Mouse (Mus musculus): Measurements from ENCODE around the gene Itpr2. TPM values are rescaled to one million over a fixed set of nuclear protein-coding genes. Genes with fewer than 3 reads are reported as not detected.

The Itpr2 gene
- polyA plus RNA-seq, 1 experiment from 2014 or later: 6.1 TPM

GRCm38 (mm10) chr6:146335191-146335590 is 166.8 kb downstream of the Itpr2 start:
- Histone ChIP-seq H3K36me3 (ENCODE audit: control insufficient read depth, insufficient read depth, low read length) (no peaks in the 10 kb centered on the region), H3K9me3 (ENCODE audit: control insufficient read depth, low read length) (no peaks in the 10 kb centered on the region), H3K9ac (replicated peaks; ENCODE audit: low read depth, low read length) (no peak overlapping the region), H3K4me3 (ENCODE audit: low read depth, low read length) (no peak overlapping the region), H3K27me3 (ENCODE audit: control insufficient read depth, insufficient read depth, low read length) (no peaks in the 10 kb centered on the region), H3K4me2 (ENCODE audit: low read depth, low read length) (no peak overlapping the region), H3K4me1 (ENCODE audit: control insufficient read depth, insufficient read depth, low read length) (no peaks in the 10 kb centered on the region), H3K27ac (ENCODE audit: low read depth, low read length) (no peak overlapping the region)
- 95% methylated on average over 9 of the region's 9 CpGs for WGBS
- no peak for ATAC-seq (ENCODE audit: low read depth)

- no peaks in the 10 kb centered on the region for H3K4me1 ChIP-seq (ENCODE audit: control insufficient read depth, insufficient read depth, low read length)
- no peaks in the 10 kb centered on the region for H3K27me3 ChIP-seq (ENCODE audit: control insufficient read depth, insufficient read depth, low read length)
- H3K36me3 ChIP-seq (ENCODE audit: control insufficient read depth, insufficient read depth, low read length): no peaks in the 10 kb centered on the region
- H3K9me3 ChIP-seq (ENCODE audit: control insufficient read depth, low read length): no peaks in the 10 kb centered on the region
- no peak overlapping the region for H3K27ac ChIP-seq (ENCODE audit: low read depth, low read length)
- no peak overlapping the region for H3K4me2 ChIP-seq (ENCODE audit: low read depth, low read length)
- no peak overlapping the region for H3K9ac ChIP-seq (replicated peaks; ENCODE audit: low read depth, low read length)
- 93% methylated on average over 3 of the region's 3 CpGs for WGBS
- H3K4me3 ChIP-seq (ENCODE audit: low read depth, low read length): no peak overlapping the region
- no peak for ATAC-seq (ENCODE audit: low read depth)
Measured at GRCm38 (mm10) chr6:146333506-146333905, 168.5 kb downstream of the Itpr2 start.

GRCm38 (mm10) chr6:146331017-146331669 is 170.9 kb downstream of the Itpr2 start:
- Histone ChIP-seq H3K27ac (ENCODE audit: low read depth, low read length) (no peak overlapping the region), H3K9me3 (ENCODE audit: control insufficient read depth, low read length) (no peaks in the 10 kb centered on the region), H3K27me3 (ENCODE audit: control insufficient read depth, insufficient read depth, low read length) (no peaks in the 10 kb centered on the region), H3K36me3 (ENCODE audit: control insufficient read depth, insufficient read depth, low read length) (no peaks in the 10 kb centered on the region), H3K4me3 (ENCODE audit: low read depth, low read length) (no peak overlapping the region), H3K9ac (replicated peaks; ENCODE audit: low read depth, low read length) (no peak overlapping the region), H3K4me1 (ENCODE audit: control insufficient read depth, insufficient read depth, low read length) (no peaks in the 10 kb centered on the region), H3K4me2 (ENCODE audit: low read depth, low read length) (no peak overlapping the region)
- WGBS: 69% methylated on average over 6 of the region's 6 CpGs
- no peak for ATAC-seq (ENCODE audit: low read depth)

DNA sequence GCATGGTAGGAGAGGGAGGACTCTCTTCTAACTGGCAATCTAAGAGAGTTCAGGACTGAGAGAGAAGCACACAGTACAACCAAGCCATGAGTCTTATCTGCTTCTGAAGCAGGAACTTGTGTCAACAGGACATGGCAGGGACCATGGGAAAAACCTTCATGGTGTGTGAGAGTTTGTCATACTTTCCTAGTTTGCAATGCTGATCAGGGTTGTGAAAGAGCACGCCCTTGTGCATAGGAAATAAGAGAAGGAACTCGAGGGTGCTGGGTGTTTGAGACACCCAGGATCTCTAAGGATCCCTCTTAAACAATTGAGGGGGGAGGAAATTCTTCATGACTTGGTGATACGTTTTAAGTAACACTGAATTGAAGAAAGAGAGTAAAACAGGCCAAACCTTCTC is 172.9 kb downstream of the Itpr2 start:
- Histone ChIP-seq H3K27ac (ENCODE audit: low read depth, low read length) (no peak overlapping the region), H3K9ac (replicated peaks; ENCODE audit: low read depth, low read length) (no peak overlapping the region), H3K4me3 (ENCODE audit: low read depth, low read length) (no peak overlapping the region), H3K27me3 (ENCODE audit: control insufficient read depth, insufficient read depth, low read length) (no peaks in the 10 kb centered on the region), H3K9me3 (ENCODE audit: control insufficient read depth, low read length) (no peaks in the 10 kb centered on the region), H3K4me2 (ENCODE audit: low read depth, low read length) (no peak overlapping the region), H3K36me3 (ENCODE audit: control insufficient read depth, insufficient read depth, low read length) (no peaks in the 10 kb centered on the region), H3K4me1 (ENCODE audit: control insufficient read depth, insufficient read depth, low read length) (no peaks in the 10 kb centered on the region)
- 82% methylated on average over 3 of the region's 3 CpGs for WGBS
- ATAC-seq (ENCODE audit: low read depth): no peak

GRCm38 (mm10) chr6:146326631-146327030 is 175.4 kb downstream of the Itpr2 start:
- Histone ChIP-seq H3K9ac (replicated peaks; ENCODE audit: low read depth, low read length) (no peak overlapping the region), H3K27me3 (ENCODE audit: control insufficient read depth, insufficient read depth, low read length) (no peaks in the 10 kb centered on the region), H3K4me3 (ENCODE audit: low read depth, low read length) (no peak overlapping the region), H3K4me2 (ENCODE audit: low read depth, low read length) (no peak overlapping the region), H3K4me1 (ENCODE audit: control insufficient read depth, insufficient read depth, low read length) (no peaks in the 10 kb centered on the region), H3K9me3 (ENCODE audit: control insufficient read depth, low read length) (no peaks in the 10 kb centered on the region), H3K36me3 (ENCODE audit: control insufficient read depth, insufficient read depth, low read length) (no peaks in the 10 kb centered on the region), H3K27ac (ENCODE audit: low read depth, low read length) (no peak overlapping the region)
- 92% methylated on average over 8 of the region's 8 CpGs for WGBS
- ATAC-seq (ENCODE audit: low read depth): no peak

- Histone ChIP-seq H3K27ac (ENCODE audit: low read depth, low read length) (no peak overlapping the region), H3K27me3 (ENCODE audit: control insufficient read depth, insufficient read depth, low read length) (no peaks in the 10 kb centered on the region), H3K4me1 (ENCODE audit: control insufficient read depth, insufficient read depth, low read length) (no peaks in the 10 kb centered on the region), H3K9ac (replicated peaks; ENCODE audit: low read depth, low read length) (no peak overlapping the region), H3K4me2 (ENCODE audit: low read depth, low read length) (no peak overlapping the region), H3K4me3 (ENCODE audit: low read depth, low read length) (no peak overlapping the region), H3K9me3 (ENCODE audit: control insufficient read depth, low read length) (no peaks in the 10 kb centered on the region), H3K36me3 (ENCODE audit: control insufficient read depth, insufficient read depth, low read length) (no peaks in the 10 kb centered on the region)
- 76% methylated on average over 19 of the region's 19 CpGs for WGBS
- ATAC-seq (ENCODE audit: low read depth): no peak
Measured at GRCm38 (mm10) chr6:146324541-146325204, 177.3 kb downstream of the Itpr2 start.

GRCm38 (mm10) chr6:146322555-146322954 is 179.5 kb downstream of the Itpr2 start:
- no peak overlapping the region for H3K4me3 ChIP-seq (ENCODE audit: low read depth, low read length)
- no peak overlapping the region for H3K4me2 ChIP-seq (ENCODE audit: low read depth, low read length)
- no peaks in the 10 kb centered on the region for H3K9me3 ChIP-seq (ENCODE audit: control insufficient read depth, low read length)
- ATAC-seq (ENCODE audit: low read depth): no peak
- 74% methylated on average over 7 of the region's 7 CpGs for WGBS
- no peaks in the 10 kb centered on the region for H3K36me3 ChIP-seq (ENCODE audit: control insufficient read depth, insufficient read depth, low read length)
- H3K9ac ChIP-seq (replicated peaks; ENCODE audit: low read depth, low read length): no peak overlapping the region
- H3K27me3 ChIP-seq (ENCODE audit: control insufficient read depth, insufficient read depth, low read length): no peaks in the 10 kb centered on the region
- H3K27ac ChIP-seq (ENCODE audit: low read depth, low read length): no peak overlapping the region
- no peaks in the 10 kb centered on the region for H3K4me1 ChIP-seq (ENCODE audit: control insufficient read depth, insufficient read depth, low read length)

DNA sequence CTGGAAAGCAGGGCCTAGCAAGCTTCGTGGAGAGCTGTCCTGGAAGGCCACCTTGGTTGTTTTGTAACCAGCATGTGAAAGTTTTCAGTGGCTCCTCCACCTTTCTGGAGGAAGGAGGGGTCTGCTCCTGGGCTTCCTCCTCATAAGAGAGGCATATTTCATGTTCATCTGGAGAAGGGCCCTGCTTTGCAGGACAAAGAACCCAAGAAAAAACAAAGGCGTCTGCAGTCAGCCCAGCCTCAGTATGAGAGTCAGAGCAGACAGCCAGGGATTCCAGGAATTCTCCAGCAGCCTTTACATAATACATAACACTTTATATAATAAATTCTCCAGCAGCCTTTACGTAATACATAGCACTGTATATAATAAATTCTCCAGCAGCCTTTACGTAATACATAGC is 180.1 kb downstream of the Itpr2 start:
- Histone ChIP-seq H3K4me2 (ENCODE audit: low read depth, low read length) (no peak overlapping the region), H3K36me3 (ENCODE audit: control insufficient read depth, insufficient read depth, low read length) (no peaks in the 10 kb centered on the region), H3K4me3 (ENCODE audit: low read depth, low read length) (no peak overlapping the region), H3K27ac (ENCODE audit: low read depth, low read length) (no peak overlapping the region), H3K9ac (replicated peaks; ENCODE audit: low read depth, low read length) (no peak overlapping the region), H3K27me3 (ENCODE audit: control insufficient read depth, insufficient read depth, low read length) (no peaks in the 10 kb centered on the region), H3K4me1 (ENCODE audit: control insufficient read depth, insufficient read depth, low read length) (no peaks in the 10 kb centered on the region), H3K9me3 (ENCODE audit: control insufficient read depth, low read length) (no peaks in the 10 kb centered on the region)
- no peak for ATAC-seq (ENCODE audit: low read depth)
- WGBS: 60% methylated on average over 4 of the region's 4 CpGs

GRCm38 (mm10) chr6:146316415-146316814 is 185.6 kb downstream of the Itpr2 start:
- Histone ChIP-seq H3K36me3 (ENCODE audit: control insufficient read depth, insufficient read depth, low read length) (no peaks in the 10 kb centered on the region), H3K4me2 (ENCODE audit: low read depth, low read length) (no peak overlapping the region), H3K4me1 (ENCODE audit: control insufficient read depth, insufficient read depth, low read length) (no peaks in the 10 kb centered on the region), H3K4me3 (ENCODE audit: low read depth, low read length) (no peak overlapping the region), H3K9ac (replicated peaks; ENCODE audit: low read depth, low read length) (no peak overlapping the region), H3K27ac (ENCODE audit: low read depth, low read length) (no peak overlapping the region), H3K9me3 (ENCODE audit: control insufficient read depth, low read length) (no peaks in the 10 kb centered on the region), H3K27me3 (ENCODE audit: control insufficient read depth, insufficient read depth, low read length) (no peaks in the 10 kb centered on the region)
- no peak for ATAC-seq (ENCODE audit: low read depth)
- 76% methylated on average over 6 of the region's 6 CpGs for WGBS

Data from neural tube, embryonic 14.5 days (tissue).